Mouse (Mus musculus): ENCODE results near the gene Rab6b.

GRCm38 (mm10) chr9:103119781-103120180, 8.2 kb downstream of the Rab6b start:
- no peak for TF ChIP-seq CTCF (IDR thresholded peaks at IDR 0.05; ENCODE audit: control insufficient read depth, insufficient read depth, insufficient read length)
- TF ChIP-seq USF1 (IDR thresholded peaks at IDR 0.05; ENCODE audit: low read depth): no peak
- no peak for TF ChIP-seq MAX (IDR thresholded peaks at IDR 0.05)
- no peak for TF ChIP-seq MYOG (IDR thresholded peaks at IDR 0.05; ENCODE audit: control insufficient read depth, extremely low read depth, insufficient read length)
- TF ChIP-seq MYOD1 (IDR thresholded peaks at IDR 0.05; ENCODE audit: control insufficient read depth, insufficient read length, low read depth): no peak

All from C2C12 (cell line).